Mouse (Mus musculus) neural tube, embryonic 13.5 days (tissue): ENCODE results near the gene Crim1. TPM values are rescaled to one million over a fixed set of nuclear protein-coding genes. Genes with fewer than 3 reads are reported as not detected.
"Not testable (repeated sequence)": the region's sequence is repeated elsewhere in the genome, so short reads cannot be mapped to it uniquely, and the experiment has no call there.

ENCODE experiments used
- ATAC-seq: fragments of 200-750 bp; cut with Nextera tagmentation; 2 replicates; pipeline ENCODE4 v1.8.0; 2017; ENCODE audit warnings: low read depth, mild to moderate bottlenecking, moderate TSS enrichment, moderate library complexity
- H3K27ac ChIP-seq: fragments of 300-500 bp; sonication (generic); replicated peaks from 2 replicates; pipeline ENCODE4 v1.5.1; 2015; ENCODE audit warnings: moderate library complexity, mild to moderate bottlenecking, inconsistent platforms
- H3K27me3 ChIP-seq: fragments of 300-500 bp; sonication (generic); 2 replicates; pipeline ENCODE4 v1.6.1; 2015; ENCODE audit warnings: mild to moderate bottlenecking, inconsistent platforms
- H3K36me3 ChIP-seq: fragments of 300-500 bp; sonication (generic); 2 replicates; pipeline ENCODE4 v1.6.1; 2015; ENCODE audit warnings: mild to moderate bottlenecking, inconsistent platforms
- H3K4me1 ChIP-seq: fragments of 300-500 bp; sonication (generic); replicated peaks from 2 replicates; pipeline ENCODE4 v1.6.1; 2015; ENCODE audit warnings: inconsistent platforms
- H3K4me2 ChIP-seq: fragments of 300-500 bp; sonication (generic); 2 replicates; pipeline ENCODE4 v1.6.1; 2015; ENCODE audit warnings: inconsistent platforms, mild to moderate bottlenecking, moderate library complexity
- H3K4me3 ChIP-seq: fragments of 300-500 bp; sonication (generic); 2 replicates; pipeline ENCODE4 v1.5.1; 2015; ENCODE audit warnings: mild to moderate bottlenecking, inconsistent platforms
- H3K9ac ChIP-seq: fragments of 300-500 bp; sonication (generic); 2 replicates; pipeline ENCODE4 v1.6.1; 2015; ENCODE audit warnings: moderate library complexity, mild to moderate bottlenecking, inconsistent platforms
- H3K9me3 ChIP-seq: fragments of 300-500 bp; sonication (generic); 2 replicates; pipeline ENCODE4 v1.6.1; 2016; ENCODE audit warnings: inconsistent platforms
- WGBS: fragments of 180-500 bp; shearing (Covaris S2); methylation state at CpG from one replicate; pipeline ENCODE4 v1.1.7; 2015; 5-methylcytosine and 5-hydroxymethylcytosine counted together
- polyA plus RNA-seq: library from polyadenylated mRNA; unstranded; fragments of >200 nt; fragmentation: Nextera tagmentation; extraction: Ambion mirVana; gene quantifications from 2 replicates; pipeline ENCODE4 v1.2.1, GENCODE M21; 2015

The Crim1 gene
- polyA plus RNA-seq, 1 experiment from 2014 or later: 12.4 TPM

GRCm38 (mm10) chr17:78237954-78238353, 37.9 kb downstream of the Crim1 start:
- peaks cover 14% of the 10 kb centered on the region; the same call in 1 of the 2 replicates for H3K4me1 ChIP-seq
- 70% methylated on average over 13 of the region's 13 CpGs for WGBS
- no peak overlapping the region for H3K4me3 ChIP-seq
- peaks cover 8% of the 10 kb centered on the region for H3K36me3 ChIP-seq
- H3K9me3 ChIP-seq: no peaks in the 10 kb centered on the region
- no peak overlapping the region for H3K9ac ChIP-seq
- no peak overlapping the region; the same call in 1 of the 2 replicates for H3K27ac ChIP-seq
- H3K4me2 ChIP-seq: no peak overlapping the region
- ATAC-seq: peak; percentile 44; the same call in 1 of the 2 replicates
- no peaks in the 10 kb centered on the region for H3K27me3 ChIP-seq

- peaks cover 23% of the 10 kb centered on the region; the same call in 1 of the 2 replicates for H3K4me1 ChIP-seq
- H3K4me3 ChIP-seq: no peak overlapping the region
- no peaks in the 10 kb centered on the region for H3K9me3 ChIP-seq
- no peaks in the 10 kb centered on the region for H3K27me3 ChIP-seq
- H3K36me3 ChIP-seq: peaks cover 8% of the 10 kb centered on the region
- H3K27ac ChIP-seq: no peak overlapping the region
- no peak for ATAC-seq
- WGBS: 86% methylated on average over 4 of the region's 4 CpGs
- H3K4me2 ChIP-seq: no peak overlapping the region
- no peak overlapping the region for H3K9ac ChIP-seq
Observed at GRCm38 (mm10) chr17:78240161-78240560, 40.1 kb downstream of the Crim1 start.

GRCm38 (mm10) chr17:78241238-78241637, 41.2 kb downstream of the Crim1 start:
- ATAC-seq: no peak
- Histone ChIP-seq H3K27ac (no peak overlapping the region), H3K4me2 (no peak overlapping the region), H3K9ac (no peak overlapping the region), H3K4me3 (no peak overlapping the region), H3K4me1 (peaks cover 32% of the 10 kb centered on the region), H3K36me3 (peaks cover 8% of the 10 kb centered on the region), H3K27me3 (no peaks in the 10 kb centered on the region), H3K9me3 (no peaks in the 10 kb centered on the region)
- WGBS: 72% methylated on average over 7 of the region's 7 CpGs

GRCm38 (mm10) chr17:78244752-78245151, 44.7 kb downstream of the Crim1 start:
- Histone ChIP-seq H3K9ac (no peak overlapping the region), H3K4me2 (no peak overlapping the region), H3K36me3 (peaks cover 5% of the 10 kb centered on the region; the same call in 1 of the 2 replicates), H3K4me1 (peaks cover 54% of the 10 kb centered on the region), H3K27ac (no peak overlapping the region), H3K4me3 (no peak overlapping the region), H3K27me3 (no peaks in the 10 kb centered on the region), H3K9me3 (no peaks in the 10 kb centered on the region)
- ATAC-seq: no peak
- 81% methylated on average over 6 of the region's 6 CpGs for WGBS

- Histone ChIP-seq H3K27ac (no peak overlapping the region), H3K4me2 (no peak overlapping the region), H3K9me3 (no peaks in the 10 kb centered on the region), H3K4me1 (peaks cover 58% of the 10 kb centered on the region), H3K4me3 (no peak overlapping the region), H3K27me3 (no peaks in the 10 kb centered on the region), H3K36me3 (peaks cover 2% of the 10 kb centered on the region; the same call in 1 of the 2 replicates), H3K9ac (no peak overlapping the region)
- no peak for ATAC-seq
- 74% methylated on average over 4 of the region's 4 CpGs for WGBS
Observed at GRCm38 (mm10) chr17:78245444-78245843, 45.4 kb downstream of the Crim1 start.

GRCm38 (mm10) chr17:78246634-78247383, 46.8 kb downstream of the Crim1 start:
- no peaks in the 10 kb centered on the region for H3K36me3 ChIP-seq
- peak overlapping the region; percentile 28; the same call in 1 of the 2 replicates for H3K27ac ChIP-seq
- ATAC-seq: no peak
- H3K4me3 ChIP-seq: no peak overlapping the region
- H3K9ac ChIP-seq: no peak overlapping the region
- no peak overlapping the region for H3K4me2 ChIP-seq
- no peaks in the 10 kb centered on the region for H3K9me3 ChIP-seq
- H3K4me1 ChIP-seq: peaks cover 61% of the 10 kb centered on the region
- no peaks in the 10 kb centered on the region for H3K27me3 ChIP-seq
- 54% methylated on average over 11 of the region's 11 CpGs for WGBS

- WGBS: 87% methylated on average over 5 of the region's 5 CpGs
- ATAC-seq: no peak
- Histone ChIP-seq H3K4me2 (no peak overlapping the region), H3K9ac (no peak overlapping the region), H3K4me1 (peaks cover 63% of the 10 kb centered on the region), H3K36me3 (no peaks in the 10 kb centered on the region), H3K9me3 (no peaks in the 10 kb centered on the region), H3K27ac (no peak overlapping the region), H3K4me3 (no peak overlapping the region), H3K27me3 (no peaks in the 10 kb centered on the region)
Observed at GRCm38 (mm10) chr17:78248197-78248596, 48.1 kb downstream of the Crim1 start.

GRCm38 (mm10) chr17:78248943-78249342, 48.9 kb downstream of the Crim1 start:
- no peaks in the 10 kb centered on the region for H3K27me3 ChIP-seq
- no peak for ATAC-seq
- no peak overlapping the region for H3K4me2 ChIP-seq
- no peaks in the 10 kb centered on the region for H3K9me3 ChIP-seq
- H3K9ac ChIP-seq: no peak overlapping the region
- H3K27ac ChIP-seq: no peak overlapping the region
- H3K4me3 ChIP-seq: no peak overlapping the region
- WGBS: 66% methylated on average over 3 of the region's 3 CpGs
- H3K36me3 ChIP-seq: no peaks in the 10 kb centered on the region
- H3K4me1 ChIP-seq: peaks cover 62% of the 10 kb centered on the region

GRCm38 (mm10) chr17:78250149-78250938, 50.3 kb downstream of the Crim1 start:
- Histone ChIP-seq H3K9me3 (no peaks in the 10 kb centered on the region), H3K4me2 (no peak overlapping the region), H3K4me1 (peaks cover 55% of the 10 kb centered on the region), H3K36me3 (no peaks in the 10 kb centered on the region), H3K27me3 (no peaks in the 10 kb centered on the region), H3K9ac (no peak overlapping the region), H3K4me3 (no peak overlapping the region), H3K27ac (no peak overlapping the region; the same call in 1 of the 2 replicates)
- no peak for ATAC-seq
- 84% methylated on average over 14 of the region's 14 CpGs for WGBS

- H3K4me1 ChIP-seq: peaks cover 39% of the 10 kb centered on the region
- H3K27ac ChIP-seq, H3K4me3 ChIP-seq, H3K9me3 ChIP-seq, ATAC-seq, H3K36me3 ChIP-seq, H3K4me2 ChIP-seq, H3K9ac ChIP-seq, H3K27me3 ChIP-seq: not testable (repeated sequence)
- WGBS: 90% methylated on average over 2 of the region's 2 CpGs
Observed at GRCm38 (mm10) chr17:78253587-78253986, 53.5 kb downstream of the Crim1 start.

- Histone ChIP-seq H3K27me3 (no peaks in the 10 kb centered on the region), H3K4me2 (0 out of 2 replicates have a peak overlapping the region, but pooled peaks have one; percentile 5), H3K4me1 (peaks cover 33% of the 10 kb centered on the region), H3K36me3 (no peaks in the 10 kb centered on the region), H3K4me3 (no peak overlapping the region), H3K27ac (no peak overlapping the region), H3K9ac (no peak overlapping the region), H3K9me3 (no peaks in the 10 kb centered on the region)
- ATAC-seq: no peak
- 47% methylated on average over 8 of the region's 8 CpGs for WGBS
Observed at GRCm38 (mm10) chr17:78254256-78254655, 54.2 kb downstream of the Crim1 start.

- 97% methylated on average over 9 of the region's 9 CpGs for WGBS
- ATAC-seq: no peak
Observed at GRCm38 (mm10) chr17:78255711-78256110, 55.7 kb downstream of the Crim1 start.

More at GRCm38 (mm10) chr17:78255711-78256110, 55.7 kb downstream of the Crim1 start:
- Histone ChIP-seq H3K36me3 (no peaks in the 10 kb centered on the region; the same call in 1 of the 2 replicates), H3K9ac (no peak overlapping the region), H3K4me2 (no peak overlapping the region), H3K9me3 (no peaks in the 10 kb centered on the region), H3K4me3 (no peak overlapping the region), H3K27me3 (no peaks in the 10 kb centered on the region), H3K4me1 (peaks cover 26% of the 10 kb centered on the region), H3K27ac (no peak overlapping the region)
